Mouse (Mus musculus) cortical plate, adult 2 months (tissue): ENCODE data around the gene E130308A19Rik. TPM values are rescaled to one million over a fixed set of nuclear protein-coding genes. Genes with fewer than 3 reads are reported as not detected.
A peak's percentile ranks its signal among the peaks of the same experiment; 100 is the strongest.

Experiments
- H3K27ac ChIP-seq: fragments of 200-500 bp; 2 replicates; pipeline ENCODE4 v1.5.1; 2012; ENCODE audit warnings: low read length, control low read depth, inconsistent platforms; ENCODE audit not compliant: insufficient read depth
- H3K4me1 ChIP-seq: fragments of 200-500 bp; 2 replicates; pipeline ENCODE4 v1.6.1; 2011; ENCODE audit warnings: low read length; ENCODE audit not compliant: control insufficient read depth, insufficient read depth
- H3K4me3 ChIP-seq: fragments of 200-500 bp; 2 replicates; pipeline ENCODE4 v1.5.1; 2011; ENCODE audit warnings: mild to moderate bottlenecking, low read length, control low read depth; ENCODE audit not compliant: insufficient read depth
- CTCF ChIP-seq: fragments of 200-500 bp; IDR thresholded peaks from 2 replicates; pipeline ENCODE4 v1.5.1; 2011; ENCODE audit warnings: mild to moderate bottlenecking, control low read depth, low read length; ENCODE audit not compliant: insufficient read depth; ENCODE audit errors: extremely low read depth
- POLR2A ChIP-seq: fragments of 200-500 bp; IDR thresholded peaks from 2 replicates; pipeline ENCODE4 v1.6.1; 2011; ENCODE audit warnings: mild to moderate bottlenecking, low read length, control low read depth; ENCODE audit not compliant: insufficient read depth; ENCODE audit errors: extremely low read depth
- polyA plus RNA-seq: library from polyadenylated mRNA; depleted of rRNA; stranded (reverse); fragments of >200 nt; gene quantifications from 2 replicates; pipeline ENCODE4 v1.2.3, GENCODE M21; 2012

The E130308A19Rik gene
- polyA plus RNA-seq, 1 experiment: 7.3 TPM

DNA sequence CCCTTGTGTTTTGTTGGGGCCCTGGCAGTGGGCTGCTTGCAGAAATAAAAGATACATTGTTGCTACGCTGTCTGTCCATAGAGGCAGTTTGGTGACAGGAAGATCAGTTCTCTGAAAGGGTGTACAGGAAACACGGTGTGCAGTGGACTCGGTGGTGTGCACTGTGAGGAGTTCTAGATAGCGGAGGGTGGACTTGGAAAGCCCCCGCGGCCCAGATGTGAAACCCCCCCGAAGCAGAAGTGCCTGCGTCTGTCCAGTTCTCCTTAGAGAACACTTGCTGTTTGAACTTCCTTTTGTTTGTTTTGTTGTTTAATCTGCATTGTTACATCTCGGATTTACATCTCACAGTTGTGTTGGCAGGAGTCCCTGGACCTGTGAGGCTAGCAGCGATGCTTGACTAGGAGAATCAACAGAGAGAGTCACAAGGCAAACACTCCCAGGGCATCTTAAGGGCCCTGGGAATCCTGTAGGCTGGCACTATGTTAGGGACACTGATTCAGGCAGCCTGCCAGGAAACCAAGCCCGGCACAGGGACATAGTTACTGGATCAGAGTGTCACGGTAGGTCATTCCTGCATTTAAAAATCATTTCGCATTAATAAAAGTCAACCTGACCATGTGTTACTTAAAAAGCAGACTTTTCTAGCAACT is 127.6 kb downstream of the E130308A19Rik start:
- Histone ChIP-seq H3K4me1 (peaks cover 4% of the 10 kb centered on the region), H3K4me3 (no peak overlapping the region), H3K27ac (no peak overlapping the region)
- TF ChIP-seq CTCF (no peak), POLR2A (no peak)

GRCm38 (mm10) chr4:59756332-59757082 is 130.5 kb downstream of the E130308A19Rik start:
- Histone ChIP-seq H3K27ac (no peak overlapping the region), H3K4me1 (peaks cover 4% of the 10 kb centered on the region), H3K4me3 (no peak overlapping the region)
- TF ChIP-seq CTCF: no peak
- no peak for TF ChIP-seq POLR2A

DNA sequence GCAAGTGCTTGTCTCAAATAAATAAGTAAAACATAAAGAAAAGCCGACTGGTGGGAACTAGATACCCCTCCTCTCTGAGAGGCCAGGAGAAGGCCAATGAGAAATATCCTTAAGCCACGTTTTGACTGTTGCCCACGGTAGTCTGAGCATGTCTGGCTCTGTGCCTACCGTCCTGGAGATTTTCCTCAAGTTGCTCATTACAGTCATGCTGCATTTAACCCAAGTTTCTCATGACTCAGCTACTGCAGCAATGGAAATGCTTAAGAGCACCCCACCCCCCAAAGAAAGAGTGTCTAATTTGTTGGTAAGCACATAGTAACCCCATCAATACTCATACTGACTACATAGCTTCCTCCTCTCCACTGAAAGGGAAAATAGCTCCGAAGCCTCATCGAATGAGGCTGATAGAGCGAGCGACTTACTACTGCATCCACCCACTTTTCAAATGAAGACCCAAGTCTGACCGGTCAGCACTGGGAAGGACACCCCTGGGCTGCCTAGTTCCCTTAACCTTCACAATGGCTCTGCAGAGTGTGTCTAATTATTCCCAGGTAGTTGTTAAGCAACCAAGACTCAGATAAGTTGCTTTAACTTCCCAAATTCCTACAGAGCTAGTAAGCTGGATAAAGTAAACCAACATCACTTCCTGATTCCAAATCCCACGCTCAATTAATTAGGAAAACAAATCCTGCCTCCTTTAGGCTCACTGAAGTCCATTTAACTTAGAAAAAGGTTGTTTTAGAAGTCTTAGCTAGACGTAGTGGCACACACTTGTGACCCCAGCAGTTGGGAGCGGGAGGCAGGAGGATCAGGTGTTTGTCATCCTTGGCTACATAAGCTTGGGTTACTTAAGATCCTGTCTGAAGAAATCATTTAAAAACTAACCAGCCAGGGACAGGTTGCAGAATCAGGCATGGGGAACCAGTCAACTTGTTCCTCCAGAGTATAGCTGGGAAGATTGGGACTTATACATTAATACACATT is 131.7 kb downstream of the E130308A19Rik start:
- TF ChIP-seq CTCF: no peak
- TF ChIP-seq POLR2A: no peak
- H3K27ac ChIP-seq: no peak overlapping the region

GRCm38 (mm10) chr4:59760016-59760415 is 134.0 kb downstream of the E130308A19Rik start:
- no peak overlapping the region for H3K27ac ChIP-seq
- peaks cover 4% of the 10 kb centered on the region for H3K4me1 ChIP-seq
- H3K4me3 ChIP-seq: no peak overlapping the region
- TF ChIP-seq CTCF (no peak), POLR2A (no peak)

More for the DNA sequence above, 131.7 kb downstream of the E130308A19Rik start:
- Histone ChIP-seq H3K4me3 (no peak overlapping the region), H3K4me1 (peaks cover 4% of the 10 kb centered on the region)

GRCm38 (mm10) chr4:59760636-59761364 is 134.8 kb downstream of the E130308A19Rik start:
- no peak overlapping the region for H3K4me3 ChIP-seq
- peaks cover 4% of the 10 kb centered on the region for H3K4me1 ChIP-seq
- no peak overlapping the region for H3K27ac ChIP-seq
- TF ChIP-seq POLR2A: no peak
- peak; percentile 32; the same call in 1 of the 2 replicates for TF ChIP-seq CTCF

GRCm38 (mm10) chr4:59761365-59761729 is 135.3 kb downstream of the E130308A19Rik start:
- Histone ChIP-seq H3K4me3 (no peak overlapping the region), H3K4me1 (peaks cover 4% of the 10 kb centered on the region), H3K27ac (no peak overlapping the region)
- TF ChIP-seq POLR2A (no peak), CTCF (no peak)

GRCm38 (mm10) chr4:59764950-59765349 is 138.9 kb downstream of the E130308A19Rik start:
- TF ChIP-seq CTCF: no peak
- TF ChIP-seq POLR2A: no peak
- Histone ChIP-seq H3K4me3 (no peak overlapping the region), H3K4me1 (no peaks in the 10 kb centered on the region), H3K27ac (0 out of 2 replicates have a peak overlapping the region, but pooled peaks have one; percentile 72)

GRCm38 (mm10) chr4:59765385-59766005 is 139.5 kb downstream of the E130308A19Rik start:
- H3K4me3 ChIP-seq: no peak overlapping the region
- 0 out of 2 replicates have a peak overlapping the region, but pooled peaks have one; percentile 72 for H3K27ac ChIP-seq
- H3K4me1 ChIP-seq: no peaks in the 10 kb centered on the region
- TF ChIP-seq POLR2A: no peak
- TF ChIP-seq CTCF: no peak

DNA sequence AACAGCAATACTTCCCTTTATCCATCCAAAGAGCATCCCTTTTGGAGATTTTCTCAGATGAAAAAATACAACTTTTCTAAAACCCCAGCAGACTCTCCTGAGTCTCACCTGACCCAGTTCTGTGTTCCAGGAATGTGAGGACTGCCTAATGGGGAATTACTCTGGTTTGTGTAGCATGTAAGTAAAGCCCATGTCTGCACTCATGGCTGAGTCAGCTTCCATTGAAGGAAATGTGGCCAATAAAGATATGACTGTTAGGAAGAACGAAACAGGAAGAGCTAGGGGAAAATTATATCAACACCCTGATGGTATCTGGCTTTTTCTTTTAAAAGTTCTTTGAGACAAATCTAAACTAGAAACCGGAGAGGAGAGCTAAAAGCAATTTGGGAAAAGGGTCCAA is 141.7 kb downstream of the E130308A19Rik start:
- TF ChIP-seq POLR2A: no peak
- Histone ChIP-seq H3K27ac (no peak overlapping the region), H3K4me3 (no peak overlapping the region), H3K4me1 (no peaks in the 10 kb centered on the region)
